Mouse (Mus musculus) testis, adult 2 months (tissue): ENCODE results near the gene Purb.

Experiments
- CTCF ChIP-seq: fragments of 200-500 bp; IDR thresholded peaks from 2 replicates; pipeline ENCODE4 v1.5.1; 2012; ENCODE audit warnings: low read depth, mild to moderate bottlenecking, inconsistent platforms, low read length, moderate library complexity; ENCODE audit not compliant: control insufficient read depth, insufficient read depth, insufficient replicate concordance
- POLR2A ChIP-seq: fragments of 200-500 bp; IDR thresholded peaks from 2 replicates; pipeline ENCODE4 v1.6.1; 2012; ENCODE audit warnings: low read depth, mild to moderate bottlenecking, inconsistent platforms, low read length, moderate library complexity; ENCODE audit not compliant: control insufficient read depth

GRCm38 (mm10) chr11:6465122-6465521 lies 10.6 kb downstream of the Purb start:
- TF ChIP-seq POLR2A (no peak), CTCF (no peak)
